Mouse (Mus musculus) left cerebral cortex, adult 2 months (tissue): ENCODE results near the gene Zfp85. TPM values are rescaled to one million over a fixed set of nuclear protein-coding genes. Genes with fewer than 3 reads are reported as not detected.
"Not testable (repeated sequence)": the region's sequence is repeated elsewhere in the genome, so short reads cannot be mapped to it uniquely, and the experiment has no call there.

Experiments
- DNase-seq, 2 experiments: peaks; one replicate each; pipeline ENCODE4 v3.0.0; 2021 to 2022; ENCODE audit warnings: low spot score in 2 of 2, mixed read lengths in 1 of 2; ENCODE audit errors: extremely low spot score in 1 of 2
- H3K27ac ChIP-seq: fragments of 200-600 bp; 2 replicates; pipeline ENCODE4 v1.8.1; 2022
- H3K4me3 ChIP-seq: fragments of 200-600 bp; 2 replicates; pipeline ENCODE4 v1.8.1; 2022
- CTCF ChIP-seq: fragments of 200-600 bp; IDR thresholded peaks from 2 replicates; pipeline ENCODE4 v1.8.1; 2022; ENCODE audit warnings: antibody characterized with exemption, mild to moderate bottlenecking, moderate library complexity
- intact Hi-C: fragments of 180-260 bp; cut with DNase I; formaldehyde crosslinking; loops from one replicate; pipeline ENCODE4 v1.15.1; 2025
- long read RNA-seq, 2 experiments: library from polyadenylated mRNA; stranded (forward); transcript quantifications; one replicate each; pipeline ENCODE4 v2.0.0; 2021; ENCODE audit warnings: borderline mapping rate in 2 of 2
- total RNA-seq, 2 experiments: library from RNA; stranded (reverse); gene quantifications; 2 replicates each; pipeline ENCODE4 v1.2.3; 2021

Gene Zfp85
- total RNA-seq: 1 to 10 TPM; 5.8 to 6.5 TPM
- long read RNA-seq, experiment 1, partial matches to known transcripts: 1 of 3 reads
- long read RNA-seq, experiment 1, other reads (novel, unspliced or antisense): 0 of 3 reads
- long read RNA-seq, experiment 2, partial matches to known transcripts: 0 of 1 reads
- long read RNA-seq, experiment 2, other reads (novel, unspliced or antisense): 1 of 1 reads

GRCm38 (mm10) chr13:67754333-67755306, at the start of gene Zfp85:
Zfp85 (minus strand) TSS chr13:67755228.
- intact Hi-C loops: loop anchor here (1.0 to 10.0 kb wide), 4 partner anchors 25 to 250 kb away; partner anchors contain the start of genes Zfp493, Zfp58 and Zfp65
- H3K27ac ChIP-seq: peak within 1 kb of the TSS; percentile 38
- peak; percentile 46 to 51 for DNase-seq
- no peak for TF ChIP-seq CTCF
- H3K4me3 ChIP-seq: peak within 1 kb of the TSS; percentile 62

GRCm38 (mm10) chr13:67799151-67799550, 44.1 kb upstream of the Zfp85 start:
- intact Hi-C loops, DNase-seq, H3K27ac ChIP-seq, H3K4me3 ChIP-seq: not testable (repeated sequence)

DNA sequence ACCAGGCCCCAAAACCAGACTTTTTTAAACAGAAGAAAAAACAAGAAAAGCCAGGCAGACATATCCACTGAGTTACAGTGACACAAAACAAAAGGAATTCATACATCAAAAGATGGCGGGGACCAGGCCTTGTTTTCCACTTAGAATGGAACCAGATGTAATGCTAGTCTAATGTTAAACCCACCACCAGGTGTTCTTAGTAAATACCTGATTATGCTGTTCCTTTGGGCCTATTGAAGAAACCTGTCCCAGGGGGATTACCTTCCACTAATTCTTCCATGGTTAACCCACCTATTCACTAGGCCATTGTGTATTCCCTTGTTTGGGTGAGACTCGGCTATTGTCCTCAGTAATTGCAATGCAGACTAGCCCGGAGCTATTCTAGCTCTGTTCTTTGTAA, 43.6 kb upstream of the Zfp85 start:
- Histone ChIP-seq H3K27ac (no peak overlapping the region), H3K4me3 (no peak overlapping the region)
- intact Hi-C loops: no loop called here
- TF ChIP-seq CTCF: no peak
- no peak for DNase-seq

- no peak overlapping the region for H3K27ac ChIP-seq
- intact Hi-C loops: no loop called here
- DNase-seq: no peak
- no peak for TF ChIP-seq CTCF
- no peak overlapping the region for H3K4me3 ChIP-seq
Observed at GRCm38 (mm10) chr13:67791921-67792455, 37.0 kb upstream of the Zfp85 start.

GRCm38 (mm10) chr13:67779265-67780221, 24.5 kb upstream of the Zfp85 start, which contains the start of gene Zfp493:
Zfp493 (plus strand) TSS chr13:67779693.
- TF ChIP-seq CTCF: no peak
- DNase-seq: peak; percentile 57 to 62
- H3K27ac ChIP-seq: peak within 1 kb of the TSS; percentile 22; the same call in 1 of the 2 replicates
- intact Hi-C loops: loop anchor here (1.0 to 5.0 kb wide), 2 partner anchors 24 to 33 kb away; partner anchors contain the start of genes Zfp273 and Zfp85
- peak within 1 kb of the TSS; percentile 73 for H3K4me3 ChIP-seq

GRCm38 (mm10) chr13:67763031-67763768, 8.2 kb upstream of the Zfp85 start:
- intact Hi-C loops: no loop called here
- DNase-seq: no peak
- Histone ChIP-seq H3K4me3 (no peak overlapping the region), H3K27ac (no peak overlapping the region)
- TF ChIP-seq CTCF: no peak

DNA sequence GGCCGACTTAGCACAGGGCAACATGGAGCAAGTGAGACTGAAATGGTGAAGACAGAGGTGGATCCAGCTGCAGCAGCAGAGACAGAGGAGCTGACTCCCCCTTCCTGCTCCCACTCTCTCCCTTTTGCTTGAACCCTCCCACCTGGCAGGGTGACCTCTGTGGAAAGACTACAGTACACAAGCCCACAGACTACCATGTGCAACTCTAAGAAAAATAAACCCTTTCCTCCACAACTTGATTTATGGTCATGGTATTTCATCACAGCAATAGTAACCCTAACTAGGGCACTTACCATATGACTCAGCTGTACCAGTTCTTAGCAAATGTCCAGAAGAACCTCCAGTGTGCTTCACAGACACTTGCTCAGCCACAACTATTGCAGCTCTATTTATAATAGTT, 4.9 kb upstream of the Zfp85 start:
- intact Hi-C loops: loop anchor here (10.0 kb wide), 1 partner anchor 255 kb away; the partner anchor contains the start of gene Zfp58
- H3K27ac ChIP-seq: no peak overlapping the region
- H3K4me3 ChIP-seq: no peak overlapping the region
- no peak for DNase-seq
- no peak for TF ChIP-seq CTCF

GRCm38 (mm10) chr13:67755761-67756160, 733 bp upstream of the Zfp85 start:
- TF ChIP-seq CTCF: no peak
- intact Hi-C loops: loop anchor here (1.0 to 10.0 kb wide), 4 partner anchors 24 to 251 kb away; partner anchors contain the start of genes Zfp493, Zfp58 and Zfp65
- DNase-seq: no peak

DNA sequence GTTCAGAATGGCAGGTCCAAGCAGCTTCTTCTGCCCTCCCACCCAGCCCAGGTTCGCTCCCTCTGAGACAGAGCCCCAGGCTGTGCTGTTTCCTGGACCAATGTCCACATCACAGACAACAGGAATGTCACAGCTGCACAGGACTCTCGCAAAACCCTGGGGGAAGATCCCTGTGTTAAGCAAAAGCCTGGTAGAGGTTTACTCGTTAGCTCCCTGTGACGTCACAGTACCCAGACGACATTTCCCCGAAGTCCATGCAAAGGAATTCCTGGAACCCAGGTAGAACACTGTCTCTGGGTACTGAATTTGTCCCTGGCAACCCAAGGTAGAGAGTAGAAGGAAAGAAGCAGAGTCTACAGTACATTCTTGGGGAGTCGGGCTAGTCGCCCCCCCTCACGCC, 11.1 kb downstream of the Zfp85 start:
- H3K27ac ChIP-seq: no peak overlapping the region
- no peak for TF ChIP-seq CTCF
- no peak overlapping the region for H3K4me3 ChIP-seq
- DNase-seq: no peak
- intact Hi-C loops: no loop called here

More at GRCm38 (mm10) chr13:67755761-67756160, 733 bp upstream of the Zfp85 start:
- no peak overlapping the region for H3K4me3 ChIP-seq
- H3K27ac ChIP-seq: no peak overlapping the region

- no peak for TF ChIP-seq CTCF
- Histone ChIP-seq H3K4me3 (no peak overlapping the region), H3K27ac (no peak overlapping the region)
- DNase-seq: no peak
- intact Hi-C loops: no loop called here
Observed at GRCm38 (mm10) chr13:67742941-67743340, 12.1 kb downstream of the Zfp85 start.

- H3K27ac ChIP-seq, intact Hi-C loops, H3K4me3 ChIP-seq, DNase-seq: not testable (repeated sequence)
Observed at GRCm38 (mm10) chr13:67734391-67734790, 20.6 kb downstream of the Zfp85 start.
